Mouse (Mus musculus): ENCODE measurements around the gene Hsd17b12. TPM values are rescaled to one million over a fixed set of nuclear protein-coding genes. Genes with fewer than 3 reads are reported as not detected.
A peak's percentile ranks its signal among the peaks of the same experiment; 100 is the strongest.

The Hsd17b12 gene
- polyA plus RNA-seq, 1 experiment from 2014 or later: 132 TPM

- H3K4me3 ChIP-seq (ENCODE audit: low read depth, low read length): no peak overlapping the region
- ATAC-seq (ENCODE audit: low FRiP score) (no peak), DNase-seq (ENCODE audit: low spot score) (no peak)
- no peak overlapping the region for H3K27ac ChIP-seq (ENCODE audit: low read depth, low read length)
- 76% methylated on average over 2 of the region's 2 CpGs for WGBS
- H3K9me3 ChIP-seq (ENCODE audit: control insufficient read depth, low read length): no peaks in the 10 kb centered on the region
- no peaks in the 10 kb centered on the region for H3K4me1 ChIP-seq (replicated peaks; ENCODE audit: control insufficient read depth, insufficient read depth, low read length)
- H3K9ac ChIP-seq (ENCODE audit: low read depth, low read length): no peak overlapping the region
- no peaks in the 10 kb centered on the region for H3K27me3 ChIP-seq (ENCODE audit: control insufficient read depth, insufficient read depth, low read length)
- no peak overlapping the region for H3K4me2 ChIP-seq (replicated peaks; ENCODE audit: low read depth, low read length)
- H3K36me3 ChIP-seq (ENCODE audit: control insufficient read depth, insufficient read depth, low read length): no peaks in the 10 kb centered on the region
Observed at GRCm38 (mm10) chr2:94163207-94163606, 5.4 kb upstream of the Hsd17b12 start.

GRCm38 (mm10) chr2:94162141-94162540, 4.4 kb upstream of the Hsd17b12 start:
- Histone ChIP-seq H3K4me1 (replicated peaks; ENCODE audit: control insufficient read depth, insufficient read depth, low read length) (no peaks in the 10 kb centered on the region), H3K9ac (ENCODE audit: low read depth, low read length) (no peak overlapping the region), H3K27ac (ENCODE audit: low read depth, low read length) (no peak overlapping the region), H3K9me3 (ENCODE audit: control insufficient read depth, low read length) (no peaks in the 10 kb centered on the region), H3K27me3 (ENCODE audit: control insufficient read depth, insufficient read depth, low read length) (no peaks in the 10 kb centered on the region), H3K36me3 (ENCODE audit: control insufficient read depth, insufficient read depth, low read length) (no peaks in the 10 kb centered on the region), H3K4me2 (replicated peaks; ENCODE audit: low read depth, low read length) (no peak overlapping the region), H3K4me3 (ENCODE audit: low read depth, low read length) (no peak overlapping the region)
- 74% methylated on average over 6 of the region's 6 CpGs for WGBS
- DNase-seq (ENCODE audit: low spot score) (no peak), ATAC-seq (ENCODE audit: low FRiP score) (no peak)

DNA sequence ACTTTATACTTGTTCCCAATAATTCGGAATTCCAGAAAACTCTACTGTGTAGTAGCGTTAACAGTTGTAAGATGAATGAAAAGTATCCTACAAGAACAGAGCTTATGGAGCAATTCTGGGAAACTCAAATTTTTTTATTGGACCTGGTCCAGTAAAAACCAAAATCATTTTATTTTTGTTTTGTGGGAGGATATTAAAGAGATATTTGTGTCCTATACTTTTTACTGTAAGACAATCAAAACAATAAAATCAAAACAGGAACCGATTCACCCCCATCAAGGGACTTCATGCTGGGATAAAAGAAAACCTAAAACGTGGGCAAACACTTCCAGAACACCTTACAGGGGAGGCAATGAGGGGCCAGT, 738 bp upstream of the Hsd17b12 start:
- 26% methylated on average over 4 of the region's 4 CpGs for WGBS
- ATAC-seq (ENCODE audit: low FRiP score): peak; percentile 0; the same call in 1 of the 2 replicates
- no peaks in the 10 kb centered on the region for H3K36me3 ChIP-seq (ENCODE audit: control insufficient read depth, insufficient read depth, low read length)
- DNase-seq (ENCODE audit: low spot score): no peak
- no peak overlapping the region for H3K9ac ChIP-seq (ENCODE audit: low read depth, low read length)
- H3K4me2 ChIP-seq (replicated peaks; ENCODE audit: low read depth, low read length): peak overlapping the region; percentile 36
- H3K27me3 ChIP-seq (ENCODE audit: control insufficient read depth, insufficient read depth, low read length): no peaks in the 10 kb centered on the region
- H3K27ac ChIP-seq (ENCODE audit: low read depth, low read length): no peak overlapping the region
- no peaks in the 10 kb centered on the region for H3K4me1 ChIP-seq (replicated peaks; ENCODE audit: control insufficient read depth, insufficient read depth, low read length)
- peak overlapping the region; percentile 34 for H3K4me3 ChIP-seq (ENCODE audit: low read depth, low read length)
- no peaks in the 10 kb centered on the region for H3K9me3 ChIP-seq (ENCODE audit: control insufficient read depth, low read length)

GRCm38 (mm10) chr2:94157051-94157450, 713 bp downstream of the Hsd17b12 start:
- ATAC-seq (ENCODE audit: low FRiP score) (no peak), DNase-seq (ENCODE audit: low spot score) (peak; percentile 33)
- Histone ChIP-seq H3K36me3 (ENCODE audit: control insufficient read depth, insufficient read depth, low read length) (no peaks in the 10 kb centered on the region), H3K9me3 (ENCODE audit: control insufficient read depth, low read length) (no peaks in the 10 kb centered on the region), H3K27ac (ENCODE audit: low read depth, low read length) (peak overlapping the region; percentile 87), H3K9ac (ENCODE audit: low read depth, low read length) (peak overlapping the region; percentile 62), H3K4me1 (replicated peaks; ENCODE audit: control insufficient read depth, insufficient read depth, low read length) (no peaks in the 10 kb centered on the region), H3K4me2 (replicated peaks; ENCODE audit: low read depth, low read length) (peak overlapping the region; percentile 53), H3K27me3 (ENCODE audit: control insufficient read depth, insufficient read depth, low read length) (no peaks in the 10 kb centered on the region), H3K4me3 (ENCODE audit: low read depth, low read length) (peak overlapping the region; percentile 81)
- 3% methylated on average over 10 of the region's 10 CpGs for WGBS

DNA sequence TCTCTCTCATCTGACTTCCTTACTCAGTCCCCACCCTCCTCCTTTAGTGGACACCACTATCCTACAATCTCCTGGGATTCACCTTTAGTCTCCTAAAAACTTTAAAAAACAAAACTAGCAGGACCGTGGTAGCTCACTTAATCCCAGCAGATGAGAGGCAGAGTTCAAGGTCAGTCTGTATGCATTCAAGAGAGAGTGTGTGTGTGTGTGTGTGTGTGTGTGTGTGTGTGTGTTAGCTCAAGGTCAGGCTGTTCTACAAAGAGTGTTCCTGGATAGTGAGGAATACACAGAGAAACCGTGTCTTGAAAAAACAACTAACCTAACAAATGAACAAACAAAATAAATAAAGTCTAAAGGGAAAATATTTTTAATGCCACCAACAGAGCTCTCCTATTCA, 12.6 kb downstream of the Hsd17b12 start:
- Histone ChIP-seq H3K27ac (ENCODE audit: low read depth, low read length) (no peak overlapping the region), H3K4me3 (ENCODE audit: low read depth, low read length) (no peak overlapping the region), H3K9ac (ENCODE audit: low read depth, low read length) (no peak overlapping the region), H3K4me1 (replicated peaks; ENCODE audit: control insufficient read depth, insufficient read depth, low read length) (no peaks in the 10 kb centered on the region), H3K9me3 (ENCODE audit: control insufficient read depth, low read length) (no peaks in the 10 kb centered on the region), H3K4me2 (replicated peaks; ENCODE audit: low read depth, low read length) (no peak overlapping the region), H3K36me3 (ENCODE audit: control insufficient read depth, insufficient read depth, low read length) (no peaks in the 10 kb centered on the region), H3K27me3 (ENCODE audit: control insufficient read depth, insufficient read depth, low read length) (no peaks in the 10 kb centered on the region)
- no peak for DNase-seq (ENCODE audit: low spot score)
- WGBS: 87% methylated on average over 2 of the region's 2 CpGs
- no peak for ATAC-seq (ENCODE audit: low FRiP score)

DNA sequence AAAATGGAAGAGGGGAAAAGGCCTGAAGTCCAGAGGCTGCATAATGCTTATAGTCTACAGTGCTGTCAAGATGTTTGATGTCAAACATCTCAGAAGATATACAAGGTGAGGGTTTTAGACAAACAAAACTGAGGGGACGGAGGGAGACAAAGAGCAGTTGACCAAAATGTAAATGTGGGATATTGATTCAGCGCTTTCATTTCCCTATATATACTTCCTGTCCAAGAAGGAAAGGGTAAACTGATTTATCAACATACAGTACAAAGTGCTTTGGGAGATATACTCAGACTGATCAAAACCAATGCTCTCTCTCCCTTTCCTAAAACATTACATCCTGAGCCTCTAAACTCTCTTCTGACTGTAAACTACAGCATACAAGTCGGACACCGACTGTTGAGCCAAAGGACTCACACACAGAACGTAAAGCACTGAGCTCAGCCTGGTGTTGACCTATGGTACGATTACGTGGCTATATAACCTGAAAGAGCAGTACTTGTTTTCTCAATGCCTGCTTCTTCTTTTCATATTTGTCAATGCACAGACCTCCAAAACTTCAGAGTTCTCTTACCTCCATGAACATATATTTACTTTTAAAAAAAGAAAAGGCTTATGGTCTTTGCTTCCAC, 13.1 kb downstream of the Hsd17b12 start:
- no peaks in the 10 kb centered on the region for H3K27me3 ChIP-seq (ENCODE audit: control insufficient read depth, insufficient read depth, low read length)
- no peaks in the 10 kb centered on the region for H3K9me3 ChIP-seq (ENCODE audit: control insufficient read depth, low read length)
- DNase-seq (ENCODE audit: low spot score) (no peak), ATAC-seq (ENCODE audit: low FRiP score) (no peak)
- no peaks in the 10 kb centered on the region for H3K36me3 ChIP-seq (ENCODE audit: control insufficient read depth, insufficient read depth, low read length)
- H3K9ac ChIP-seq (ENCODE audit: low read depth, low read length): no peak overlapping the region
- H3K4me1 ChIP-seq (replicated peaks; ENCODE audit: control insufficient read depth, insufficient read depth, low read length): no peaks in the 10 kb centered on the region
- 93% methylated on average over 7 of the region's 7 CpGs for WGBS
- H3K4me2 ChIP-seq (replicated peaks; ENCODE audit: low read depth, low read length): no peak overlapping the region
- no peak overlapping the region for H3K4me3 ChIP-seq (ENCODE audit: low read depth, low read length)
- H3K27ac ChIP-seq (ENCODE audit: low read depth, low read length): no peak overlapping the region

- no peak overlapping the region for H3K9ac ChIP-seq (ENCODE audit: low read depth, low read length)
- H3K36me3 ChIP-seq (ENCODE audit: control insufficient read depth, insufficient read depth, low read length): no peaks in the 10 kb centered on the region
- H3K4me1 ChIP-seq (replicated peaks; ENCODE audit: control insufficient read depth, insufficient read depth, low read length): no peaks in the 10 kb centered on the region
- 67% methylated on average over 3 of the region's 3 CpGs for WGBS
- DNase-seq (ENCODE audit: low spot score): no peak
- no peak overlapping the region for H3K4me3 ChIP-seq (ENCODE audit: low read depth, low read length)
- no peaks in the 10 kb centered on the region for H3K9me3 ChIP-seq (ENCODE audit: control insufficient read depth, low read length)
- ATAC-seq (ENCODE audit: low FRiP score): no peak
- H3K27me3 ChIP-seq (ENCODE audit: control insufficient read depth, insufficient read depth, low read length): no peaks in the 10 kb centered on the region
- no peak overlapping the region for H3K27ac ChIP-seq (ENCODE audit: low read depth, low read length)
- no peak overlapping the region for H3K4me2 ChIP-seq (replicated peaks; ENCODE audit: low read depth, low read length)
Observed at GRCm38 (mm10) chr2:94141293-94141692, 16.5 kb downstream of the Hsd17b12 start.

DNA sequence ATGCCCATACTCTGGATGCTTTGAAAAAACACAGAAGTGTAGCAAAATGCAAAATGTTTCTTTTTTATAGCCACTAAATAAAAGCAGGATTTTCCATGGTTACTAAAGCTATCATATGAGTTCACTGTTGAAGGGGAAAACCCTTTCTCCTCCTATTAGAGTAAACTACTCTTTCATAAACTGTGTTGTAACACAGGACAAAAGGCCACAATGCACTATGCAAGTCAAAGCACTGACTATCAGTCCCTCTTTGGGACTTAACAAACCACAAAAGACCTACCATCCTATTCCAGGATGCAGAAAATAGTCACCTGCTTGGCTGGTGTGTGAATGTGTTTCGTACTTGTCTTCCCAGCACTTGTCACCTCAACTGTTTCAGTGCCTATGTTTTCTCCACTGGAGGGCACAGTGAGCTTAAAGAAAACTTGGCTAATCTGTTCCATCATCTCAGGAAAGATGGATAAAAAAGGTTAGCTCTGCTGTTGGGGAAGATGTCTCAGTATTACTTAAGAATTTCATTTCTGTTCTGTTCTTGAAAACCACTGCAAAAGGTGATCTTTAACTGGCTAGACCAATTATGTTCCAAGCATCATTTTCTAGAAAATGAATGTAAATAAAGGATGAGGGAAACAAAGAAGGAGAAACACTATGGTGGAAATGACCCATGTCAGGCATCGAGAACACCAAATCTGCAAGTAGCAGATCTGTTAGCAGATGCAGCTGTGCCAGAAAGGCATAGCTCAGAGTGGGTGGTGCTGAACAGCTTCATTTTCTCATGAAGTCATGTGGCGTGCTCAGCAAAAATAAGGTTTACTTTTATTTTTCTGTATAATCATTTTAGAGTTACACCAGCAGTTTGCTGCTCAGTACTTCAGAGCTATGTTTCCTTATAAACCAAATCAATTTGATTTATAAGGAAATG, 19.0 kb downstream of the Hsd17b12 start:
- Histone ChIP-seq H3K27me3 (ENCODE audit: control insufficient read depth, insufficient read depth, low read length) (no peaks in the 10 kb centered on the region), H3K36me3 (ENCODE audit: control insufficient read depth, insufficient read depth, low read length) (no peaks in the 10 kb centered on the region)

GRCm38 (mm10) chr2:94136837-94137236, 20.9 kb downstream of the Hsd17b12 start:
- WGBS: 90% methylated on average over 3 of the region's 3 CpGs
- Histone ChIP-seq H3K9ac (ENCODE audit: low read depth, low read length) (no peak overlapping the region), H3K27me3 (ENCODE audit: control insufficient read depth, insufficient read depth, low read length) (no peaks in the 10 kb centered on the region), H3K4me1 (replicated peaks; ENCODE audit: control insufficient read depth, insufficient read depth, low read length) (no peaks in the 10 kb centered on the region), H3K4me2 (replicated peaks; ENCODE audit: low read depth, low read length) (no peak overlapping the region), H3K4me3 (ENCODE audit: low read depth, low read length) (no peak overlapping the region), H3K36me3 (ENCODE audit: control insufficient read depth, insufficient read depth, low read length) (no peaks in the 10 kb centered on the region), H3K9me3 (ENCODE audit: control insufficient read depth, low read length) (no peaks in the 10 kb centered on the region), H3K27ac (ENCODE audit: low read depth, low read length) (no peak overlapping the region)
- ATAC-seq (ENCODE audit: low FRiP score) (no peak), DNase-seq (ENCODE audit: low spot score) (no peak)

More for the DNA sequence above, 19.0 kb downstream of the Hsd17b12 start:
- H3K4me2 ChIP-seq (replicated peaks; ENCODE audit: low read depth, low read length): no peak overlapping the region
- H3K27ac ChIP-seq (ENCODE audit: low read depth, low read length): no peak overlapping the region
- no peaks in the 10 kb centered on the region for H3K9me3 ChIP-seq (ENCODE audit: control insufficient read depth, low read length)
- no peak for DNase-seq (ENCODE audit: low spot score)
- H3K4me3 ChIP-seq (ENCODE audit: low read depth, low read length): no peak overlapping the region
- WGBS: 93% methylated on average over 3 of the region's 3 CpGs
- ATAC-seq (ENCODE audit: low FRiP score): no peak
- no peak overlapping the region for H3K9ac ChIP-seq (ENCODE audit: low read depth, low read length)
- H3K4me1 ChIP-seq (replicated peaks; ENCODE audit: control insufficient read depth, insufficient read depth, low read length): no peaks in the 10 kb centered on the region
